Mouse (Mus musculus): ENCODE results near the gene Parp14. TPM values are rescaled to one million over a fixed set of nuclear protein-coding genes. Genes with fewer than 3 reads are reported as not detected.

Parp14 gene
- polyA plus RNA-seq, 1 experiment from 2014 or later, result 0.17 TPM

- WGBS, result 93% methylated on average over 4 of the region's 4 CpGs
- no peak overlapping the region for H3K4me3 ChIP-seq
- peaks cover 50% of the 10 kb centered on the region for H3K36me3 ChIP-seq (replicated peaks)
These were observed 67.6 kb downstream of the Parp14 start for GRCm38 (mm10) chr16:35803723-35804122.

GRCm38 (mm10) chr16:35802163-35802562 lies 69.2 kb downstream of the Parp14 start:
- WGBS, result 94% methylated on average over 7 of the region's 7 CpGs
- no peak for DNase-seq (ENCODE audit: extremely low spot score, low spot score)
- Histone ChIP-seq H3K36me3 (replicated peaks) (peaks cover 59% of the 10 kb centered on the region), H3K9me3 (0 out of 2 replicates have a peak, but pooled peaks cover 6% of the 10 kb centered on the region), H3K4me1 (no peaks in the 10 kb centered on the region), H3K4me3 (no peak overlapping the region), H3K27ac (no peak overlapping the region), H3K27me3 (ENCODE audit: poor library complexity, severe bottlenecking) (no peaks in the 10 kb centered on the region)

More at GRCm38 (mm10) chr16:35803723-35804122, 67.6 kb downstream of the Parp14 start:
- H3K9me3 ChIP-seq, result 0 out of 2 replicates have a peak, but pooled peaks cover 6% of the 10 kb centered on the region
- no peak overlapping the region for H3K27ac ChIP-seq
- H3K4me1 ChIP-seq, result no peaks in the 10 kb centered on the region
- DNase-seq (ENCODE audit: extremely low spot score, low spot score), result no peak
- no peaks in the 10 kb centered on the region for H3K27me3 ChIP-seq (ENCODE audit: poor library complexity, severe bottlenecking)

- H3K27me3 ChIP-seq (ENCODE audit: poor library complexity, severe bottlenecking), result no peaks in the 10 kb centered on the region
- no peak for DNase-seq (ENCODE audit: extremely low spot score, low spot score)
- no peaks in the 10 kb centered on the region for H3K9me3 ChIP-seq
- H3K36me3 ChIP-seq (replicated peaks), result peaks cover 48% of the 10 kb centered on the region
- peaks cover 9% of the 10 kb centered on the region for H3K4me1 ChIP-seq
- no peak overlapping the region for H3K27ac ChIP-seq
- no peak overlapping the region for H3K4me3 ChIP-seq
- WGBS, result 79% methylated on average over 6 of the region's 6 CpGs
These were observed 79.3 kb downstream of the Parp14 start for GRCm38 (mm10) chr16:35791962-35792521.

- H3K36me3 ChIP-seq (replicated peaks), result peaks cover 43% of the 10 kb centered on the region
- H3K9me3 ChIP-seq, result no peaks in the 10 kb centered on the region
- H3K27me3 ChIP-seq (ENCODE audit: poor library complexity, severe bottlenecking), result no peaks in the 10 kb centered on the region
- peaks cover 10% of the 10 kb centered on the region for H3K4me1 ChIP-seq
- H3K27ac ChIP-seq, result no peak overlapping the region
- H3K4me3 ChIP-seq, result no peak overlapping the region
- no peak for DNase-seq (ENCODE audit: extremely low spot score, low spot score)
- 94% methylated on average over 6 of the region's 6 CpGs for WGBS
These were observed 83.0 kb downstream of the Parp14 start for GRCm38 (mm10) chr16:35788330-35788729.

- Histone ChIP-seq H3K4me1 (peaks cover 10% of the 10 kb centered on the region), H3K9me3 (no peaks in the 10 kb centered on the region), H3K4me3 (no peak overlapping the region), H3K27me3 (ENCODE audit: poor library complexity, severe bottlenecking) (no peaks in the 10 kb centered on the region), H3K36me3 (replicated peaks) (peaks cover 40% of the 10 kb centered on the region), H3K27ac (no peak overlapping the region)
- 85% methylated on average over 8 of the region's 8 CpGs for WGBS
- DNase-seq (ENCODE audit: extremely low spot score, low spot score), result no peak
These were observed 83.7 kb downstream of the Parp14 start for GRCm38 (mm10) chr16:35787568-35788189.

- no peak for DNase-seq (ENCODE audit: extremely low spot score, low spot score)
- Histone ChIP-seq H3K27me3 (ENCODE audit: poor library complexity, severe bottlenecking) (no peaks in the 10 kb centered on the region), H3K9me3 (no peaks in the 10 kb centered on the region), H3K4me1 (peaks cover 10% of the 10 kb centered on the region), H3K36me3 (replicated peaks) (peaks cover 40% of the 10 kb centered on the region), H3K27ac (no peak overlapping the region), H3K4me3 (no peak overlapping the region)
- 94% methylated on average over 6 of the region's 6 CpGs for WGBS
These were observed 84.2 kb downstream of the Parp14 start for GRCm38 (mm10) chr16:35787163-35787562.

GRCm38 (mm10) chr16:35784134-35784725 lies 87.1 kb downstream of the Parp14 start:
- peaks cover 10% of the 10 kb centered on the region for H3K4me1 ChIP-seq
- DNase-seq (ENCODE audit: extremely low spot score, low spot score), result no peak
- 90% methylated on average over 7 of the region's 7 CpGs for WGBS
- H3K27me3 ChIP-seq (ENCODE audit: poor library complexity, severe bottlenecking), result no peaks in the 10 kb centered on the region
- no peak overlapping the region for H3K27ac ChIP-seq
- H3K36me3 ChIP-seq (replicated peaks), result peaks cover 21% of the 10 kb centered on the region
- H3K4me3 ChIP-seq, result no peak overlapping the region
- no peaks in the 10 kb centered on the region for H3K9me3 ChIP-seq

- WGBS, result 86% methylated on average over 3 of the region's 3 CpGs
- no peak for DNase-seq (ENCODE audit: extremely low spot score, low spot score)
- H3K36me3 ChIP-seq (replicated peaks), result peaks cover 10% of the 10 kb centered on the region
- no peaks in the 10 kb centered on the region for H3K27me3 ChIP-seq (ENCODE audit: poor library complexity, severe bottlenecking)
- H3K4me1 ChIP-seq, result peaks cover 10% of the 10 kb centered on the region
- H3K27ac ChIP-seq, result no peak overlapping the region
- H3K9me3 ChIP-seq, result no peaks in the 10 kb centered on the region
- H3K4me3 ChIP-seq, result no peak overlapping the region
These were observed 88.2 kb downstream of the Parp14 start for GRCm38 (mm10) chr16:35783207-35783573.

Other genes starting within 250 kb of the Parp14 start
- gene Dirc2, start 102.2 kb downstream of the Parp14 start, polyA plus RNA-seq (2016; fragmentation: Nextera tagmentation; extraction: Ambion mirVana), result 9.3 and 10.4 TPM in 2 replicates
- gene Hspbap1, start 101.2 kb downstream of the Parp14 start, polyA plus RNA-seq (2016; fragmentation: Nextera tagmentation; extraction: Ambion mirVana), result 28.7 and 29.9 TPM in 2 replicates
- 3.3 and 3.7 TPM in 2 replicates for gene Parp9, start 66.9 kb upstream of the Parp14 start, polyA plus RNA-seq (2016; fragmentation: Nextera tagmentation; extraction: Ambion mirVana)
- 4.6 and 5.1 TPM in 2 replicates for gene Dtx3l, start 67.6 kb upstream of the Parp14 start, polyA plus RNA-seq (2016; fragmentation: Nextera tagmentation; extraction: Ambion mirVana)
- gene Kpna1, start 107.2 kb upstream of the Parp14 start, polyA plus RNA-seq (2016; fragmentation: Nextera tagmentation; extraction: Ambion mirVana), result 79.0 and 84.2 TPM in 2 replicates
- 7.1 and 7.9 TPM in 2 replicates for gene Wdr5b, start 169.6 kb upstream of the Parp14 start, polyA plus RNA-seq (2016; fragmentation: Nextera tagmentation; extraction: Ambion mirVana)
- 369 and 410 TPM in 2 replicates for gene Fam162a, start 200.1 kb upstream of the Parp14 start, polyA plus RNA-seq (2016; fragmentation: Nextera tagmentation; extraction: Ambion mirVana)
- gene Ccdc58, start 200.1 kb upstream of the Parp14 start, polyA plus RNA-seq (2016; fragmentation: Nextera tagmentation; extraction: Ambion mirVana), result 103 and 105 TPM in 2 replicates